Mouse (Mus musculus) thymus, adult 2 months (tissue): ENCODE measurements around the gene Col6a1. TPM values are rescaled to one million over a fixed set of nuclear protein-coding genes. Genes with fewer than 3 reads are reported as not detected.

Experiments used
- DNase-seq: peaks from one replicate; pipeline ENCODE4 v3.0.0; 2021
- H3K27ac ChIP-seq: fragments of 200-500 bp; 2 replicates; pipeline ENCODE4 v1.5.1; 2012; ENCODE audit warnings: low read length, control low read depth; ENCODE audit not compliant: control insufficient read depth, insufficient read depth
- H3K27me3 ChIP-seq: fragments of 200-500 bp; 2 replicates; pipeline ENCODE4 v1.6.1; 2012; ENCODE audit warnings: mild to moderate bottlenecking, low read length, moderate library complexity, mixed read lengths; ENCODE audit not compliant: control insufficient read depth, insufficient read depth
- H3K36me3 ChIP-seq: fragments of 200-500 bp; 2 replicates; pipeline ENCODE4 v1.6.1; 2012; ENCODE audit warnings: mild to moderate bottlenecking, low read length, moderate library complexity; ENCODE audit not compliant: control insufficient read depth, insufficient read depth
- H3K4me1 ChIP-seq: fragments of 200-500 bp; replicated peaks from 2 replicates; pipeline ENCODE4 v1.6.1; 2012; ENCODE audit warnings: low read length; ENCODE audit not compliant: control insufficient read depth, insufficient read depth
- H3K4me3 ChIP-seq: fragments of 200-500 bp; 2 replicates; pipeline ENCODE4 v1.5.1; 2012; ENCODE audit warnings: mild to moderate bottlenecking, low read length, control low read depth, moderate library complexity; ENCODE audit not compliant: control insufficient read depth, insufficient read depth
- CTCF ChIP-seq: fragments of 200-500 bp; IDR thresholded peaks from 2 replicates; pipeline ENCODE4 v1.5.1; 2012; ENCODE audit warnings: mild to moderate bottlenecking, control low read depth, low read length, moderate library complexity, borderline replicate concordance; ENCODE audit not compliant: control insufficient read depth, poor library complexity, insufficient read depth; ENCODE audit errors: extremely low read depth
- POLR2A ChIP-seq: fragments of 200-500 bp; IDR thresholded peaks from 2 replicates; pipeline ENCODE4 v1.6.1; 2012; ENCODE audit warnings: mild to moderate bottlenecking, low read length, control low read depth, moderate library complexity; ENCODE audit not compliant: control insufficient read depth, poor library complexity, insufficient read depth; ENCODE audit errors: extremely low read depth
- WGBS: fragments of 180-500 bp; shearing (Covaris S2); methylation state at CpG from one replicate; pipeline ENCODE4 v1.1.7; 2018; 5-methylcytosine and 5-hydroxymethylcytosine counted together
- polyA plus RNA-seq: library from polyadenylated mRNA; depleted of rRNA; stranded (reverse); fragments of >200 nt; gene quantifications from 2 replicates; pipeline ENCODE4 v1.2.3, GENCODE M21; 2012; rRNA removed

Gene Col6a1
- polyA plus RNA-seq, 1 experiment = 50.8 TPM

DNA sequence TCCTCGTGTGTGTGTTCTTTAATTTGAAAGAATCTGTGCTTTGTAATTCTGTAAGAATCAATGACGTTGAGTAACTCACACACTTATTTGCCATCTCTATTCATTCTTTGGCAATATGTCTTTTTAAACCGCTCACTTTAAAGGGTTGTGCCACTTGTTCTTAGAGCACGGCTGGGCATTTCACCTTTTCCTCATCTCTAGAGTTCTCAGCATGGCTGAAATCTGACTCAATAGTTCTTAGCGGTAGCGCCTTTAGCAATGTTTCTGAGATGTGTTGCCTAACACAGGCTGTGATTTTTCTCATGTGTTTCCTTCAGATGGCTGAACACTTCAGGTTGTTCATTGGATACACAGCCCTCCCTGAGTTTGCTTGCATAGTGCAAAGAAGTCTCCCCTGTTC, 51.4 kb downstream of the Col6a1 start:
- Histone ChIP-seq H3K36me3 (no peaks in the 10 kb centered on the region), H3K27ac (no peak overlapping the region), H3K4me3 (no peak overlapping the region), H3K4me1 (no peaks in the 10 kb centered on the region), H3K27me3 (no peaks in the 10 kb centered on the region)
- WGBS = 88% methylated on average over 6 of the region's 6 CpGs
- DNase-seq = no peak
- TF ChIP-seq POLR2A (no peak), CTCF (no peak)

- no peaks in the 10 kb centered on the region for H3K27me3 ChIP-seq
- H3K36me3 ChIP-seq = no peaks in the 10 kb centered on the region
- WGBS = 95% methylated on average over 9 of the region's 9 CpGs
- no peak for DNase-seq
- TF ChIP-seq CTCF = no peak
- no peak for TF ChIP-seq POLR2A
- no peaks in the 10 kb centered on the region for H3K4me1 ChIP-seq
- no peak overlapping the region for H3K4me3 ChIP-seq
- no peak overlapping the region for H3K27ac ChIP-seq
Measured at GRCm38 (mm10) chr10:76671939-76672338, 54.0 kb downstream of the Col6a1 start.

- no peaks in the 10 kb centered on the region for H3K36me3 ChIP-seq
- no peak overlapping the region for H3K27ac ChIP-seq
- TF ChIP-seq CTCF (no peak), POLR2A (no peak)
- H3K4me3 ChIP-seq = no peak overlapping the region
- no peaks in the 10 kb centered on the region for H3K27me3 ChIP-seq
- no peak for DNase-seq
- no peaks in the 10 kb centered on the region for H3K4me1 ChIP-seq
- WGBS = 63% methylated on average over 7 of the region's 7 CpGs
Measured at GRCm38 (mm10) chr10:76668947-76669284, 57.1 kb downstream of the Col6a1 start.

GRCm38 (mm10) chr10:76668261-76668946, 57.6 kb downstream of the Col6a1 start:
- TF ChIP-seq POLR2A (no peak), CTCF (no peak)
- no peaks in the 10 kb centered on the region for H3K4me1 ChIP-seq
- no peak overlapping the region for H3K27ac ChIP-seq
- 89% methylated on average over 4 of the region's 4 CpGs for WGBS
- H3K36me3 ChIP-seq = no peaks in the 10 kb centered on the region
- no peak overlapping the region for H3K4me3 ChIP-seq
- DNase-seq = no peak
- no peaks in the 10 kb centered on the region for H3K27me3 ChIP-seq

DNA sequence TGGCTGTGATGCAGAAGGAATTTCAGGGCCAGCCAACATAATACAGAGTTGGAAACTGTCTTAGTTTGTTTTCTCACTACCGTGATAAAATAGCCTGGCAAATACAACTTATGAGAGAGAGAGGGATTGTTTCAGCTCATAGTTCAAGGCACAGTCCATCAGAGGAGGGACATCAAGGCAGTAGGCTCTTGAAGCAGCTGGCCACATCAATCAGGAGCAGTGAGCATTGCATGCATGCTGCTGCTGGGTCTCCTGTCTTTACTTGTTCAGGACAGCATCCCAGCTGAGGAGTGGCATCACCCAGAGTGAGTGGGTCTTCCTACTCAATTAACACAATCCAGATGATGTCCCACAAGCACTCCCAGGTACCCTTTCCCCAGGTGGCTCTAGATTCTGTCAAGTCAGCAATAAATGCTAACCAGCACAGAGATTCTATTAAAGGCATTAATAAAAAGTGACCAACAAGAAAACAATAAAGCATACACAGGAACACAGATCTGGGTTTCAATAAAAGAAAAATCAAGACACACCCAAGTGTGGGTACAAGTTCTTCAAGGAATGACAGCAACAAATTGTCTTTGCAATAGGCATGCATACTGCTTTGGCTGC, 58.7 kb downstream of the Col6a1 start:
- TF ChIP-seq POLR2A = no peak
- TF ChIP-seq CTCF = no peak
- WGBS = 93% methylated on average over 1 of the region's 1 CpGs
- Histone ChIP-seq H3K4me1 (no peaks in the 10 kb centered on the region), H3K36me3 (no peaks in the 10 kb centered on the region), H3K4me3 (no peak overlapping the region), H3K27ac (no peak overlapping the region), H3K27me3 (no peaks in the 10 kb centered on the region)
- DNase-seq = no peak

GRCm38 (mm10) chr10:76665551-76665950, 60.4 kb downstream of the Col6a1 start:
- no peak for TF ChIP-seq CTCF
- H3K27me3 ChIP-seq = no peaks in the 10 kb centered on the region
- no peak overlapping the region for H3K27ac ChIP-seq
- no peaks in the 10 kb centered on the region for H3K4me1 ChIP-seq
- WGBS = 96% methylated on average over 11 of the region's 11 CpGs
- H3K36me3 ChIP-seq = no peaks in the 10 kb centered on the region
- no peak overlapping the region for H3K4me3 ChIP-seq
- DNase-seq = no peak

GRCm38 (mm10) chr10:76664156-76665115, 61.5 kb downstream of the Col6a1 start:
- Histone ChIP-seq H3K27ac (no peak overlapping the region), H3K4me3 (no peak overlapping the region), H3K36me3 (no peaks in the 10 kb centered on the region), H3K4me1 (no peaks in the 10 kb centered on the region), H3K27me3 (no peaks in the 10 kb centered on the region)
- 84% methylated on average over 20 of the region's 20 CpGs for WGBS
- no peak for TF ChIP-seq CTCF
- TF ChIP-seq POLR2A = no peak
- DNase-seq = no peak

Other genes with a start within 250 kb of the Col6a1 start
- 17.8 and 24.1 TPM in 2 replicates for gene Lss, start 194.6 kb downstream of the Col6a1 start, polyA plus RNA-seq
- gene Spatc1l, start 163.9 kb downstream of the Col6a1 start, polyA plus RNA-seq = 0.11 and 0.12 TPM in 2 replicates
- 0.03 and 0.83 TPM in 2 replicates for gene Ftcd, start 150.5 kb downstream of the Col6a1 start, polyA plus RNA-seq
- gene Col6a2, start 102.5 kb downstream of the Col6a1 start, polyA plus RNA-seq = 43.7 and 47.2 TPM in 2 replicates
- gene Pcbp3, start 235.7 kb upstream of the Col6a1 start, polyA plus RNA-seq = 12.7 and 18.6 TPM in 2 replicates